Mouse (Mus musculus): ENCODE results near the gene Ivns1abp.
"Not testable (repeated sequence)": the region's sequence is repeated elsewhere in the genome, so short reads cannot be mapped to it uniquely, and the experiment has no call there.

Ivns1abp gene

DNA sequence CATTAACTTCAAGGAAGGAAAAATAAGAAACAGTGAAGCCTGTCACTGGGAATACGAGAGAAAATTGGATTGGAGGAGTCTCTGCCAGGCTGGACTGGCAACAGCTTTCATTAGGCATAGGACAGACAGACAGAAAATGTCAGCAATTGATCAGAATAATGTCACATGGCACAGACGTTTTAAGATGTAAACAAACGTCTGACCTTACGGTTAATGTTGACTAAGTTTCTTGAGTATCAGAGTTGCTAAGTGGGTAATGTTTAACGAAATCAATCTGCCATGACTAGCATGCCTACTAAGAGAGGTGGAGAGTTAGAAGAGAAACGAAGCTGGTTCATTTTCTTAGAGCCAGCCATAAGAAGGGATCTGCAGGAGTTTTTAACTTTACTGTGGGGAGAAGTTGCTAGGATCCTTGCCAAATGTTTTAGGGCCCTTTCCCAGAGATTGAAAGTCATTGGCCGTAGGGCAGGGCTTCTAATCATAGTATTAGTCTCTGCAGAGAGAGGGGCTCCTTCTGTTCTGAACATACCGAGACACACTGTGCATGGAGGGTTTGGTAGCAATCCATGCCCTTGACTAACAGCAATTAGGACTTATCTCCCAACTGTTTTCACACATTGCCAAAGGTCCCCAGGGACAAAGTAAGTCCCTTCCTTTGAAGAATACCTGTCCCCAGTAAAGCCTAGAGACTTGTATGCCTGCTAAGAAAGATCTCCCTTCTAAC, 2.8 kb upstream of the Ivns1abp start:
- ATAC-seq (ENCODE audit: low TSS enrichment) = no peak

DNA sequence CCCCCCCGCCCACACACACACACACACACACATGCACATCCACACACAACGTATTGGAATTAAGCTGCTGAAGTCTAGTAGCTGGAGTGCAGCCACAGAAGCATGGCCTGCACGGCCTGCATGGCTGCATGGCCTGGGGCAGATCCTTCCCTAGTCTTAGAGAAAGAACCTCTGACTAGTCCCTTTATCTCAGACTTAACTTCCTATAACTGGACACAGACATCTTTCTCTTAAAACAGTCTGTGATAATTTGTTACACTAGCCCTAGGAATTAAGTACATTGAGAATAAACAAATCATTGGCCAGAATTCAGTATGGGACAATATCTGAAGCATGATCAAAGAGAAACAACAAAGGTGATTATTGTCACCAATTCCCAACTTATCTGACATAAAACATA, 2.0 kb upstream of the Ivns1abp start:
- no peak for ATAC-seq (ENCODE audit: low TSS enrichment)

- no peak for ATAC-seq (ENCODE audit: low TSS enrichment)
These were observed 1.3 kb upstream of the Ivns1abp start for GRCm38 (mm10) chr1:151342968-151343367.

GRCm38 (mm10) chr1:151343571-151344282, 550 bp upstream of the Ivns1abp start:
- ATAC-seq (ENCODE audit: low TSS enrichment) = peak; percentile 51

- peak; percentile 83 for ATAC-seq (ENCODE audit: low TSS enrichment)
These were observed 1.0 kb downstream of the Ivns1abp start for GRCm38 (mm10) chr1:151345109-151345862.

GRCm38 (mm10) chr1:151345863-151346195, 1.6 kb downstream of the Ivns1abp start:
- ATAC-seq (ENCODE audit: low TSS enrichment) = no peak

DNA sequence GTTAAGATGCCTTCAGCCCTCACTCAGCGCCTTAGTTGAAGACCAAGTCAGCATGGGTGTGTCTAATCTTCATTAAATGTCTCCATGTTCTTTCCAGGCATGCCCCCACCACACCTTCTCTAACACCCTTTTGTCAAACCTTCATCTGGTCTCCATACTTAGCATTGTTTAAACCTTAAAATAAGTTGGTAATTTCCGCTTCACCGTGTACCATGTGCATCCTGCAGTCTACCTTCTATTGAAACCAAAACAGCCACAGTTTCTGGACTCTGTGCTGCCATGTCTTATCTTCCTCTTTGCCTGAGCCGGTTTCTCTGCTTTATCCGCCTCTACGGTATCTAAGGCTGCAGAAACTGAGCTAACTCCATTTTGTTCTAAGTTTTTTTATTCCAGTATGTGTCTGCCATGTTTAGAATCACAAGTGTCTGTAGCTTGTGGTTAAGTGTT, 2.4 kb downstream of the Ivns1abp start:
- no peak for ATAC-seq (ENCODE audit: low TSS enrichment)

DNA sequence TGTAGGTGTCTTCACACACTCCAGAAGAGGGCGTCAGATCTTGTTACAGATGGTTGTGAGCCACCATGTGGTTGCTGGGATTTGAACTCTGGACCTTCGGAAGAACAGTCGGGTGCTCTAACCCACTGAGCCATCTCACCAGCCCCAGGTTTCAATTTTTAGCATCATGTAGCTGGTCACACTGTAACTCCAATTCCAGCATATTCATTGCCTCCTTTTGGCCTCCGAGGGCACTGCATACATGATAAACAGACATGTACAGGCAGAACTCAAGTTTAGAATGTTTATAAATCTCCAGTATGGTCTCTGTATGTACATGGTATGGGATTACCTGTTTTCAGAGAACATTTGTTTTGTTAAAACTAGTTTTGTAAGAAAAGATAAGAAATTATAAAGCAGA, 4.0 kb downstream of the Ivns1abp start:
- not testable (repeated sequence) for ATAC-seq (ENCODE audit: low TSS enrichment)

DNA sequence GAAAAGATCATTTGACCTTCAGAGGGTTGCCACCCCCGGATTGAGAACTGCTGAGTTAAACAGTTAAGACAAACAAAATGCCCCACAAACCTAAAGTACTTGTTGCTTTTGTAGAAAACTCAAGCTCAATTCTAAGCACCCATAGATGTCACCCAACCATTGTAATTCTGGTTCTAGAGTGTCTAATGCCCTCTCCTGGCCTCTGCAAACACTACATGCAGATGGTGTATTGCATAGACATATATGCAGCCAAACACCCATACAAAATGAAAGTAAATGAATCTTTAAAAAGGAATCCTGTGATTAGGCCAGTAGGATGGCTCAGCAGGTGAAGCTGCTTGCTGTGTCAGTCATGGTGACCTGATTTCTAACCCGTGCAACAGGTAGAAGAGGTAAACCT, 8.6 kb downstream of the Ivns1abp start:
- ATAC-seq (ENCODE audit: low TSS enrichment) = 0 out of 2 replicates have a peak, but pooled peaks have one; percentile 47

DNA sequence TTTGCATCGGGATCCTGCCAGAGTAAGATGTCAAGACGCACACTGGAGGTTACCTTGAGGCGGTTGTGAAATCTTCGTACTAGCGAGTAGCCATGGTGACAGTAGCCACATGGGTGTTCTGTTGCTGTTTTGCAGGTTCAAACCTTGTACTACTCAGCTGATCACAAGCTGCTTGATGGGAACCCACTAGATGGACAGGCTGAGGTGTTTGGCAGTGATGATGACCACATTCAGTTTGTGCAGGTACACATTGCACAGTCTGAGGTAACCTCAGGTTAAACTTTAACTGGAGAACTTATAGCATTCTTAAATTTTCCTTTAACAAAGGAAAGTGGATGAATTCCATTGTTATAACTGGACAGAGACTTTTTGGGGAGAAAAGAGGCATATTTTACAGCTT, 11.7 kb downstream of the Ivns1abp start:
- ATAC-seq (ENCODE audit: low TSS enrichment) = no peak

GRCm38 (mm10) chr1:151359374-151359773, 15.1 kb downstream of the Ivns1abp start:
- ATAC-seq (ENCODE audit: low TSS enrichment) = peak; percentile 58

- no peak for ATAC-seq (ENCODE audit: low TSS enrichment)
These were observed 22.8 kb downstream of the Ivns1abp start for GRCm38 (mm10) chr1:151366944-151367605.

DNA sequence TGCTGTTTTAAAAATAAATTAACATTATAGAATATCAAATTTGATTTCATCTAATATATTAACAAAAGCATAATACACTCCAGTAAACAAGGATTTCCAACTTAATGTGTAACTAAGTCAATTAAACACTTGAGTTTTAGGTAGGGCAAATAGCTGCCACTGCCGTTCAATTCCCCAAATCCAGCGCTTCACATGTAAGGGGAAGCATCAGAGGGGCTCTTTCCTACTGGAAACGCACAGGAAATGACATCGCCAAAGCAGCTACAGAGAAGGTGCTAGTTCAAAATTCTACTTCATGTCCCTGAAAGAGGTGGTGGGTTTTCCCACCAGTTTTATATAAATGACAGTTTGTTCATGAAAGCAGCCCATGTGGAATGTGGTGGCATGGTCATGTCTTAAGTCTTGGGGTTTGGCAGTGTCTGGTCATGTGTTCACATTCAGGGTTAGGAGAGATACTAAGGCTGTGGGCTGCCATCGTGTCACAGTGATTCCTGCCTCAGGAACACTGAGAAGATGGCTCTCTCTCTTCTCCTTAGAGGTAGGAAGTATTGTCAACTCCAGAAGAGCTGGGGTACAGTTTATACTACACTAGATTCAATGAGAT, 23.5 kb downstream of the Ivns1abp start:
- no peak for ATAC-seq (ENCODE audit: low TSS enrichment)

DNA sequence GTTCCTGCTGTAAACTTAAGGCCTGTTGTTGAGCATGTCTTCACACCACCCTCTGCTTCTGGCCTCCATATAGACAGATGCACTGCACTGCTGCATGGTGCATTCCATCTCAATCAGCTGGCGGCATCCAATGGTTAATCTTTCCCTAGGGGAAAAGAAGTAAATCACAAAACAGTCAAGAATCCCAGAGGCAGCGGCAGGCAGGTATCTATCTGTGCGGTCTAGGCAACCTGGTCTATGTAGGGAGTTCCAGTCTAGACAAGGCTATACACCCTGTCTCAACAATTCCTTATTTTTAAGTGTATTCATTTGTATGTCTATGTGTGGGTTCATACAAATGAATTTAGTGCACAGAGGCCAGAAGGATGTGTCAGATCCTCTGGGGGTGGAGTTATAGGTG, 24.2 kb downstream of the Ivns1abp start:
- no peak for ATAC-seq (ENCODE audit: low TSS enrichment)

GRCm38 (mm10) chr1:151370573-151370972, 26.3 kb downstream of the Ivns1abp start:
- ATAC-seq (ENCODE audit: low TSS enrichment) = no peak

DNA sequence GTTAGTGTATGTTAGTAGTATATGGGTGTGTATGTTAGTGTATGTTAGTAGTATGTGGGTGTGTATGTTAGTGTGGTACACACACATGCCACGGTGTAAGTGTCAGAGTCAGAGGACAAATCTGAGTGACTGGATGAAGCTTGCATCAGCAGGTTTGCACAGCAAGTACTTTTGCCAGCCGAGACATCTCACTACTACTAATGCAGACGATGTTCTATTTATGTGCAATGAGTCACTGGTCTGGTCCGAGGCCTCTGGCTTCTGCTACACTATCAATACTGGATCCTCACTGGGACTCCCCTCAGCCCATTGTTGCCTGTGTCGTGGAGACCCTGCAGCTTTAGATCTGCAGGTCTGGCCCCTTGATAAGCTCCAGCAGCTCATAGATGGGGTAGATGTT, 27.3 kb downstream of the Ivns1abp start:
- no peak for ATAC-seq (ENCODE audit: low TSS enrichment)

- ATAC-seq (ENCODE audit: low TSS enrichment) = no peak
These were observed 28.5 kb downstream of the Ivns1abp start for GRCm38 (mm10) chr1:151372823-151373222.

DNA sequence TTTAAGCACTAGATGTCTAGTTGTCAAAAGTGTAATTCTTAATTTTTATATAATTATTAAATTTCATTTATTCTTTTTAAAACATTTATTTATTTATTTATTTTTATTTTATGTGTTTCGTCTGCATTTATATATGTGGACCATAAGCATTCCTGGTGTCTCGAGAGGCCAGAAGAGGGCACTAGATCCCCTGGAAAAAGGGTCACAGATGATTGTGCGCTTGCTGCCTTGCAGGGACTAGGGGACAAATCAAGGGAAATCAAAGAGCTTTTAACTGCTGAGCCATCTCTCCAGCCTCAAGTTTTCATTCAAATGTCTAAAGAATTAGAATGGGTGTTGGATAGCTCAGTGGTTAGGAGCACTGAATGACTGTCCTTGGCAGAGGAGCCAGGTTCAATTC, 33.1 kb downstream of the Ivns1abp start:
- no peak for ATAC-seq (ENCODE audit: low TSS enrichment)

DNA sequence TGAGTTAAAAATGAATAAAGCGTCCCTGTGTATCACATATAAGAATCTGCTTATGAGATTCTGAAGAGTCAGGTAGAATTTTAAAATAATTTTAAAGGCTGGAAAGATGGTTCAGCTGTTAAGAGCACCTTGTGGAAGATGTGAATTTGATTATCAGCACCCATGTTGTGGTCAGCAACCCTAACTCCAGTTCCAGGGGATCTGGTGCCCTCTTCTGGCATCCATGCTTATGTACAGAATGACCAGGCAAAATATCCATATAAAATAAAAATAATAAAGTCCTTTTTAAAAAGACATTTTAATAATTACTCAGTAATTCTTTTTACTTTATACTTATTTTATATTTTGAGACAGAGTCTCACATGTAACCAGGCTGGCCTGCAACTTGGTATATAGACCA, 45.8 kb downstream of the Ivns1abp start:
- no peak for ATAC-seq (ENCODE audit: low TSS enrichment)

GRCm38 (mm10) chr1:151409827-151410226, 65.5 kb downstream of the Ivns1abp start:
- ATAC-seq (ENCODE audit: low TSS enrichment) = peak; percentile 90
